Mouse (Mus musculus) liver (tissue): Measurements from ENCODE around the gene Crkl.
"Not testable (repeated sequence)": the region's sequence is repeated elsewhere in the genome, so short reads cannot be mapped to it uniquely, and the experiment has no call there.

Experiments
- DNase-seq: peaks from one replicate; pipeline ENCODE4 v3.0.0-alpha.2; 2020; ENCODE audit warnings: mixed read lengths

Crkl gene

GRCm38 (mm10) chr16:17488478-17489468 lies 37.0 kb downstream of the Crkl start:
- DNase-seq: peak; percentile 20

DNA sequence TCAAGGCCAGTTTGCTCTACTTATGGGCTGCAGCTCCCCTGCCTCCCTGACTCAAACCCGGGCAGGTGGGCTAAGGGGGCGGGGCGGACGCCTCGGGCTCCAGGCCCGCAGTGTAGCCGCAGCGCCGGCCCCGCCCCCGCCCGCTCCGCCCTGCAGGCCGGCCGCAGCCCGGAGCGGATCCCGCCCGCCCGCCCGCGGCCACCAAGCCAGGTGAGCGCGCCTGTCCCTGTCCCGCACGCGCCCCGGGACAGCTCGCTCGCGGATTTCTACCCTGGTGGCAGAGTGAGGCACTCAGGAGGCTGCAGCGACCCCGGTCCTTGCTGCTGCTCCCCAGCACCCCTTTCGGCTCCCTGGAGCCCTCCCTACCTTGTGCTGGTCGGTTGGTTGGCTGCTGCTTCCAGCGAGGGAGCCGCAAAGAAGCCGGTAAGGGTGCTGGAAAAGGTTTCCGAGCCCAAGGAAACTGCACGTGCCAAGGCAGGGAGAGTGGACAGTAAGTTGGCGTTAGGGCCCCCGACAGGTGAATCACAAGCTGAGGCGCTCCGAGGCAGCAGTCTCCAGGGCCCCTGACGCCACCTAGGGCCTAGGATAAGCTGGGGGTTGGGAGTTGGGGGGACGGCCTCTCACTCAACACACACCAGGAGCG lies 37.8 kb downstream of the Crkl start, which contains the start of gene Aifm3:
TSS of gene Aifm3 (plus strand) at position 143 of the 643 bp plus-strand sequence.
- DNase-seq: peak; percentile 69

DNA sequence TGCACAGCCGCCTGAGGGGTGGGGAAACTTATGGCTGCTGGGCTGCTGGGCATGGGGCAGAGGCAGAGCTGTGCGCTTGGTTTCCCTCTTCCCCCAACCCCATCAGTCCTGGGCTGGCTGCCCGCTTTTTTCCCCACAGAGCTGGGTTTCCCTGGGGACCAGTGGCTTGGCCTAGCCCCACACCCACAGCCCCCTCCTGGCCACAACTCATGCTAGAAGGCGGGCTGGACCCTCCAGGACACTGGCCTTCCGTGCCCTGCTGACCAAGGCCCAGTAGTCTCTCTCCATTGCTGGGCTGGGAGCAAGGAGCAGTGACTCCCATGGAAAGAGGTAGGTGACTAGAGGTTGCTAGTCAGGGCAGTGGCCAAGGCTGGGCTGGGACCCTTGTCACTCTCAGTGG lies 39.4 kb downstream of the Crkl start:
- DNase-seq: no peak

GRCm38 (mm10) chr16:17491896-17492561 lies 40.2 kb downstream of the Crkl start:
- no peak for DNase-seq

DNA sequence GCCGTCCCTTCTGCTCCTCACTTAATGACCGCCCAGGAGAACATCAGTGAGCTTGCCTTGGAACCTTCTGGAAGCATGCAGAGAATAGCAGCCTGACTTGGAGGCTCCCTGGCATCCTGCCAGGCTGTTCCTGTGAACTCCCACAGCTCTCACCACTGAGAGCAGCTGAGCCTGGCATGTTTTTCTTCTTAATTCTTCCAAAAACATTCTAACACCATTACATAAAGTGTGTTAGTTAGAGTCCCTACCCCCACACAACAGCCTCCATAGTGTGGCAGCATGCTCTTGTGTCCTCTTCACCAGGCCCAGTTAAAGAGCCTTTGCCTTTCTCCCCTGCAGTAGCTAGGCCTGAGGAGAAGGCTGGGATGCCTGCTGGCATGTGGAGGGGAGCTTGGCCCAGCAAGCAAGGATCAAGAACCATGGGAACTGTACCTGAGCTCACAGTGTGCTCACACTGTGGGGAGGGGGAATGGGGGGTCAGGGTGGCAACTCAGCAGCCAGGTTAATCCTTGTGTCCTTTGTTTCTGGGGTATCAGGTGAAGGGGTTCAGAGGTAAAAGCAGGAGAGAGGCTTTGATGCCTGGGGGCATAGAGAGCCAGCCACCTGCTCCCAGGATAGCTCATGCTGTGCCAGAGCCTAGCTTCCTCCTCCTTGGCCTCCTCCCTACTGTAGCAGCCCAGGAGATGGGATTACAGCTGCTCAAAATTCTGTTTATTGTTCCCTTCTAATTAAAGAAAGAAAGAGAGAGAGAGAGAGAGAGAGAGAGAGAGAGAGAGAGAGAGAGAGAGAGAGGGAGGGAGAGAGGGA lies 44.9 kb downstream of the Crkl start:
- peak; percentile 25 for DNase-seq

DNA sequence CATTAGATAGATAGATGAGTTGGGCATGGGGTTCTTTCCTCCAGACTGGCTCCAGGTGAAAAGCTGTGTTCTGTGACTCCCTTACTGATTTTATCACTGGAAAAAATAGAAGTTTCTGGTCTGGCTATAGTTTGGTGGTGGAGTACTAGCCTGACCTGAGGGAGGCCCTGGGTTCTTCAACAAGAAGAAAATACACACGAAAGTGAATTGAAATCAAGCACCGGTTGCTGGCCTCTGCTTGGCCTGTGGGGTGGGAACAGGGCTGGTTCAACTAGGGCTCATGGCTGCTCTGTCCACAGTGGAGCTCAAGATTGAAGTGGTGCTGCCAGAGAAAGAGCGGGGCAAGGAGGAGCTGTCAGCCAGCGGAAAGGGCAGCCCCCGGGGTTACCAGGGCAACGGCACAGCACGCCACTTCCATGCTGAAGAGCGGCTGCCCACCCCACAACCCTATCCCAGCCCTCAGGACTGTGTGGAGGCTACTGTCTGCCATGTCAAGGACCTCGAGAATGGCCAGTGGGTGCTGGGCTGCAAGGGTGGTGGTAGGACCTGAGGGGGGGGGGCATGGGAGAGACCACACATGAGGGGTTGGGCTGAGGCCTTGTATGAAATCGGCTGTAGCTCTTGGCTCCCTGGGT lies 47.6 kb downstream of the Crkl start:
- no peak for DNase-seq

GRCm38 (mm10) chr16:17502681-17503080 lies 50.9 kb downstream of the Crkl start:
- DNase-seq: no peak

GRCm38 (mm10) chr16:17507018-17507552 lies 55.3 kb downstream of the Crkl start:
- DNase-seq: no peak

DNA sequence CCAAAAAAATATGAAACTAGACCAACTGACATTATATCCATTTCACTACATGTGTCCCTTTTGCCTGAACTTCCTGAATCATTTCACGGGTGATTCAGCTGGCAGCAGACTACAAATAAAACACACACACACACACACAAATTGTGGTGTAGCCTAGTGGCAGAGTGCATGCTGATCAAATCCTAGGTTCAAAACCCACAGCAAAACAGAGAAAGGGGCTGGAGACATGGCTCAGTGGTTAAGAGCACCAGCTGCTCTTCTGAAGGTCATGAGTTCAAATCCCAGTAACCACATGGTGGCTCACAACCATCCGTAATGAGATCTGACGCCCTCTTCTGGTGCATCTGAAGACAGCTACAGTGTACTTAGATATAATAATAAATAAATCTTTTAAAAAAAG lies 56.2 kb downstream of the Crkl start:
- not testable (repeated sequence) for DNase-seq

GRCm38 (mm10) chr16:17508546-17509239 lies 56.9 kb downstream of the Crkl start, which contains the start of gene Lztr1:
Lztr1 (plus strand) TSS chr16:17508688.
- DNase-seq: peak; percentile 91

- no peak for DNase-seq
These were observed 57.4 kb downstream of the Crkl start for GRCm38 (mm10) chr16:17509240-17509597.

GRCm38 (mm10) chr16:17510143-17510542 lies 58.4 kb downstream of the Crkl start:
- no peak for DNase-seq

- no peak for DNase-seq
These were observed 58.9 kb downstream of the Crkl start for GRCm38 (mm10) chr16:17510686-17511085.

DNA sequence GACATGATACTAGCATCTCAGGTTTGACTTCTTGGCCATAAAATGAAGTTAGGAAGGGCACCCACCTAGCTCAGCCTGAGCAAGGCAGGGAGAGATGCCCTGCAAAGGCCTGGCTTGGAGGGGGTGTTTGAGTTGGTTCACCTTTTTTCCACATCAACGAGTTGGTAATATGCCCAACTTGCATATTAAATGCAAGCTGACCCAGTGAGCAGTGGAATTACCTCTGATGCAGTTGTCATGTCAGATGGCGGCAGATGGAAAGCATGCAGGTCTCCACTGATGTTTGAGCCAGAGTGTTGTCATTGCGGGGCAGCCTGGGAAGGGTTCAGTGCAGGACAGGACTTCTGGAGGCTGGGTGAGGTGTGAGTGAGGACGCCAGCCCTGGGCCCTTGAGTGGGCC lies 59.6 kb downstream of the Crkl start:
- no peak for DNase-seq

DNA sequence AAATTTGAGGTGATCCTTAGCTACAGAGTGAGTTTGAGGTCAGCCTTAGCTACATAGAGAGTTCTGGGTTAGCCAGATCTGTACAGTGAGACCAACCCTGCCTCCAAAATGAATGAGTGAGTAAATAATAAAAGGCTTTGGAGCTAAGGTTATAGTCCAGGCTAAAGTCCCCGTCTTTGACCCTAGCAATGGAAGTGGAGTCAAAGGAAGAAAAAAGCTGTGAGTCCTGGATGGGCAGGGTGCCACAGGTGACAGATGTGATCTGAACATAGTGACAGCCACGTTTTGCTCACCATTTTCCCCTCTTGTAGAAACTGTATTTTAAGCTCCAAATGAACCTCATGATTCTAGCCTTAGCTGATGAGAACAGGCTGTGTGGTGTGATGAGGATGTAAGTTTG lies 67.1 kb downstream of the Crkl start:
- DNase-seq: no peak

DNA sequence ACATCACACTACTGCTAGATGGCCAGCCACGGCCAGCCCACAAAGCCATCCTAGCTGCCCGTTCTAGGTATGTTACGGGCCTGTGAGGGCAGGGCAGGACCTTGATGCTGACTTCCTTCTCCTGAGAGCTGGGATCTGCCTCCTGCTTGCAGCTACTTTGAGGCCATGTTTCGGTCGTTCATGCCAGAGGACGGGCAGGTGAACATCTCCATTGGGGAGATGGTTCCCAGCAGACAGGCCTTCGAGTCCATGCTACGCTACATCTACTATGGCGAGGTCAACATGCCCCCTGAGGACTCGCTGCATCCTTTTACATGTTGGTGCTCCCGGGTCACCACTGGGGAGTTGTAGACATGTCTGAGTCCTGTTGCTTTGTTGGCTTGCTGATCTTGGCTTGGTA lies 72.4 kb downstream of the Crkl start:
- no peak for DNase-seq

DNA sequence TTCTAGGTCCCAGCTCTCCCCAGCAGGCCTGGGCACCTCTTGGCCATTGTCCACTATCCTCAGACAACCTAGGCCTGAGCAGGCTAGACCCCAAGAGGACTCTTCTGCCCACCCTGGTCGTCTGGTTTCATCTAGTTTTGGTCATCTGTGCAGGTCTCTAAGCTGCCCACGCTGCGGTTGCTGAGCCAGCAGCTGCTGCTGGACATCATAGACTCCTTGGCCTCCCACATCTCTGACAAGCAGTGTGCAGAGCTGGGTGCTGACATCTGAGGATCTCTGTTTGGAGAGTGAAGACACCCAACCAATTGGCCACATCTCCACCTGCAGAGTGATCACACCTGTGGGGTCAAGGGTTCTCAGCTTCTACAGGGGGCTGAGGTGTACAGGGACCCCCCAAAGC lies 73.7 kb downstream of the Crkl start:
- DNase-seq: no peak

- DNase-seq: no peak
These were observed 74.4 kb downstream of the Crkl start for GRCm38 (mm10) chr16:17526223-17526622.

DNA sequence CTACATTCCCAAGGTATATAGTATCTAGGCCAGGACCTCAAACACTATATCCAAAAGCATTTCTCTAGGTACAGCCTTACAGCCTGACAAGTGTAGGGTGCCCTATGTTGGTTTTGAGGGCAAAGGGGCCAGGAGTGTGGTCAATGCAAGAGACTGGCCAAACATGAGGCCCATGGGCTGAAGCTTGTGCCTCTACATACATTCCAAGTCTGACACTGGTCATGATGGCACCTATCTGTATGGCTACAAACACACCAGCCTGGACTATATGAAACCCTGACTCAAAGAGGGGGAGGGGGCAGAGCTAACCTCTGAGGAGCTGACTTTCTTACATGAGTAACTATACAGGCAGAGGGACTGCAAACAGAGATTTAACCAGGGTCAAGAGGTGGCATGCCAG lies 75.8 kb downstream of the Crkl start:
- DNase-seq: no peak

GRCm38 (mm10) chr16:17528276-17528675 lies 76.5 kb downstream of the Crkl start:
- no peak for DNase-seq

- peak; percentile 25 for DNase-seq
These were observed 78.3 kb downstream of the Crkl start for GRCm38 (mm10) chr16:17529981-17530586.
